Mouse (Mus musculus) Muller cell, postnatal 12 days (primary cell): ENCODE results near the gene Dennd4b.
"Not testable (repeated sequence)": the region's sequence is repeated elsewhere in the genome, so short reads cannot be mapped to it uniquely, and the experiment has no call there.

Experiments
- DNase-seq: peaks from one replicate; pipeline ENCODE4 v3.0.0-alpha.2; 2015; ENCODE audit errors: inconsistent ontology term

Gene Dennd4b

DNA sequence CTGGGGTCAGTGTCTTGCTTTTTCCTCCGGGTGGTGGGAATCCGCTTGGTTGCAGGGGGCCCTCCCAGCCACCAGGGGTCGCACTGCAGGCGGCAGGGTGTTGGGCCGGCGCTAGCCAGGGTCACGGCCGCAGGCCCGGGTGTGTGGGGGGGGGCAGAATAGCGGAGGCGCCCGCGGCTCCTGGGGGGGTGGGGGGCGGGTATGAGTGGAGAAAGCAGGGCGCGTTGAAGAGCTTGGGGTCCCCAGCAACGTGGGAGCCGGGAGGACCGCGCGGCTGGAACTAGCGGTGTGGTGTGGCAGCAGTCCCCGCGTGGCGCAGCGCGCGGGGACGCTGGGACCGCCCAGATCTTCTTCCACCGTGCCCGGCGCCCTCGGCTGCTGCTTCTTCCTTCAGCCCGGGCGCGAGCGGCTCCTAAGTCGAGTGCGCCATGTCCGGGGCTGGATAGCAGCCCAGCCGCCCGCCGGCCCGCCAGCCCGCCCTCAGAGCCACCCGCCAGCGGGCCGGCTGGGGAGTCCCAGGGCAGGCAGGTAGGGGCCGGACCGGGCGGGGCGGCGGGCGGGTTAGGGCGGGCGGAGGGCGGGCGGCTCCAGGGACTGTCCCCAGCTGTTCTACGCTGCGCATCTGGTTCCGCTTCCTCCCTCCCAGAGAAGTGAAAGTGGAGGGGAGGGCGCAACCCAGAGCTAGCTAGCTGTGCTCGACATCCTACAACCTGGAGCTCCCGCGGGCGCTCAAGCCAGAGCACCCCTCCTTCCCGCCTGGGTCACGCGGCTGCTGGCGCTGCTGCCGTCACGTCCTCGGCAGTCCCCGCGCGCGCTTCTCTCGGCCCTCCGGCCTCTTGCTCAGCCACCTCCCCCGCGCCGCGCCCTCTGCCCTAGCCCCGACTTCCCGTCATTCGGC lies at the start of gene Dennd4b:
Dennd4b (plus strand) TSS at position 152 of the 898 bp plus-strand sequence.
- peak; percentile 89 for DNase-seq

DNA sequence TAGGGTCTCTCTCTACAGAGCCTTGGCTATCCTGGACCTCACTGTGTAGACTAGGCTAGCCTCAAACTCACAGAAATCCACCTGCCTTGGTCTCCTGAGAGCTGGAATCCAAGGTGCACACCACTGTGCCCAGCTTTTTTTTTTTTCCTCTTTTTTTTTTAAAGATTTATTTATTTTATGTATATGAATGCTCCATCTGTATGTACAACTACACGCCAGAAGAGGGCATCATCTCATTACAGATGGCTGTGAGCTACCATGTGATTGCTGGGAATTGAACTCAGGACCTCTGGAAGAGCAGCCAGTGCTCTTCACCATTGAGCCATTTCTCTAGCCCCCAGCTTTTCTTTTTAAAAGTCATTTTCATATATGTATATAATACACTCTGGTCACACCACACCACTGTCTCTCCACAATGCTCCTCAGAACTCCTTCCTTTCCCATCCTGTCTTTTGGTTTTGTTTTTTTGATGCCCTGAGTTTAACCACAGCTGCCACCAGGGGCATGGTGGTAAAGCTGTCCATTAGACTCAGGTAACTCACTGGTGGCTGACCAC lies 49.1 kb upstream of the Dennd4b start:
- DNase-seq = no peak

DNA sequence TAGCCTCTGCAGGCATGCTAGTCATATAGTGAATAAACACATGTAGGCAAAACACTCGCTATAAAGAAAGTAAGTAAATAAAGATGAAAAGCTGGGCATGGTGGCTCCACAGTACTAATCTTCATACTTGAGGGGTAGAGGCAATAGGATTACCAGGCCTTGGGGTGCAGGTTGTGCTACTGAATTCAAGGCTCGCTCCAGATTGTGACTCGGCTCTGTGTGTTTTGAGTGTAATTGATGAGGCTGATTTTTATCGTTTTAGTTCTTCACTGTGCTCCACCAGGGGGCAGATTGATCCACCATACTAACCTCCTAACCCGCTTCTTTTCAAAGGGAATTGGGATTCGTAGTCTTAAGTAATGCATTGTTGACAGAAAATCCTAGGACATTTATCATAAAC lies 44.9 kb upstream of the Dennd4b start:
- no peak for DNase-seq

DNA sequence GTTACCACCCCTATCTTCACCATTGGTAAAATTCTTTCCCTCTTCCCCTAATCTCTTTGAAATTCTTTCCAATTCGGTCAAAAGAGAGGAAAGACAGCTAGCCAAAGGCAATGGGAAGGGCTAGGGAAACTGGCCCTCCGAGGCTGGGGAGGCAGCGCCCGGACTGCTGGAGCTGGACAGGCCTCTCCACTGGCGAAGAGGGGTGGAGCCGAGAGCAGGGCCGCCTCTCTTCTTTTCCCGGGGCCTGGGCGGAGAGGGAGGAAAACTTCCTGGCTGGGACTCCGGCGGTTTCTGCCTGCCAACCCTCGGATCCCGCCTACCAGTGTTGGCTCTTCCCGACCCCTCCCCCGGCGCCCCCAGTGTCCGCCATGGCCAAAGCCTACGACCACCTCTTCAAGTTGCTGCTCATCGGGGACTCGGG lies 44.4 kb upstream of the Dennd4b start:
- peak; percentile 88 for DNase-seq

DNA sequence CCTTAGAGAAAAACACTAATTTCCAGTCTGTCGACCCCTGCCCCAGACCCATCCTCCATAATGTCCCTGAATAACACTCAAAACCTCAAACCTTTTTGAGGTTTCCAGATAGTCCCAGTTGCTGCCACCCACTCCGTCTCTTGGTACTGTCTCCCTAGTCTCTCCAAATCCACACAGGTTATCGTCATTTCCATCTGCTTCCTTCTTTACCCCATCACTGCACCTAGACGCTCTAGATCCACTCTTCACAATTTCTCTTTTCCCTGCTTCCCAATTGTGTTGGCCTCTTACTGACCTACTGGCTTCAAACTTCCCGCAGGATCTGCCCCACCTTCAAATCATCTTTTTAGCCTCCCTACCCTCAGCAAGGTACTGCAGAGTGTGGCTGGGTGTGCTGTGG lies 43.9 kb upstream of the Dennd4b start:
- DNase-seq = no peak

DNA sequence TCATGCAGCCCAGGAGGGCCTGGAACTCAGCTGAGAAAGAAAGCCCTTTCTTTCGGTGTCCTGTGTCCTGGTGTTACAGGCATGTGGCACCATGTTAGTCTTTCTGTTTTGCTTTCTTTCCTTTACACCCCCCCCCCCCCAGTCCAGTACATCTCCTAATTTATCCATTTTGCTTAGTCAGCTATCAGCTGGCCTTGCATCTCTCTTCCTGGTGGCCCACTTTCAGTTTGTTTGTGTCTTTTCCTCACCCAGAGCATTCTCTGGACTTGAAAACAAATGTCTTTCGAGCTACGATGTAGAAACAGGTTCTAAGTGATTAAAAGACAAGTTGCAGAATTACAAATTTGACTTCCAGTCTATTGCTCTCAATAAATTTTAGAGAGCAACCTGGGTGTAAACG lies 42.5 kb upstream of the Dennd4b start:
- no peak for DNase-seq

DNA sequence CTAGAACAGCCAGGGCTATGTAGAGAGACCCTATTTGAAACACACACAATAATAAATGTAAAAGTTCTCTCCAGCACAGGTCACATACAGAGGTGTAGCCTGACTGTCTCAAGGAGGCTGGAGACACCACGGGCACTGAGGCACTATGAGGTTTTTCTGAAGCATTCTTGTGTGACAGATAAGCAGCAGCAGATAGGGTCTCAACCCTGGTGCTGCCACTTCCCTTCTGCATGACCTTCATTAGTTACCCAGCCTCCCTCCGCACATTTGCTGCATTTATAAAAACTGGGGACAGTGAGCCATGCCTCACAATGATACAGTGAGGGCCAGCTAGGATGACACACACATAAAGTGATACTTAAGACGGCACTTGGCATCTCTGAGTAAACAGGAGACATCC lies 42.0 kb upstream of the Dennd4b start:
- DNase-seq = no peak

DNA sequence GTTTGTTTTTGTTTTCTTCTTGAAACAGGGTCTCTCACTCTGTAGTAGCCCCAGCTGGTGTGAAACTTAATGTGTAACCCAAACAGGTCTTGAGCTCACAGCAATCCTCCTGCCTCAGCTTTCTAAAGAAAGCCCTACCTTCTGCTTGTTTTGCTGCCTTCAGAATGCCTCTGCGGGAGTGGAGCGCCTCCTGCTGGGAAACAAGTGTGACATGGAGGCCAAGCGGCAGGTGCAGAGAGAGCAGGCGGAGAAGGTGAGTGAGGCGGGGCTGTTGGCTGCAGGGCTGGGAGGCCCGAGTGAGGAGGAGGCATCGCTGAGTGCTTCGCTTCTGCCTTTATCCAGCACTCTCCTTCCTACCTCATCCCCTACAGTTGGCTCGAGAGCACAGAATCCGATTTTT lies 40.7 kb upstream of the Dennd4b start:
- DNase-seq = no peak

DNA sequence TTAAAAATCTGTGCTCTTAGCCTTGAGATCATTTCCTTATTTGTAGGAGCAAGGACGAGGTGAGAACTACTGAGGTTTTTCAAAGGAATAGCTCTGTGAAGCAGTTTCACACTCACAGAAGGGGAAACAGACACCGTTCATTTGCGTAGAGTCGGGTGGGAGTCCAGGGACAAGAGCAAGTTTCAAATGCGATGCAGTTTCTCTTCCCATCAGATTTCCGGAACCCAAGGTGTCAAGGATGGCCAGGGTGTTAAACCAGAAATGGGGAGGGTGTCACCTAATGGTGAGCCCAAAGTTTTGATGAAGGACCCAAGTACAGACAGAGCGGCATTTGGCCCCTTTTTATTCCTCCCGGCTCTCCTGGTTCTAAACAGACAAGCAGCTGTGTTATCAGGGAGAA lies 33.9 kb upstream of the Dennd4b start:
- no peak for DNase-seq

DNA sequence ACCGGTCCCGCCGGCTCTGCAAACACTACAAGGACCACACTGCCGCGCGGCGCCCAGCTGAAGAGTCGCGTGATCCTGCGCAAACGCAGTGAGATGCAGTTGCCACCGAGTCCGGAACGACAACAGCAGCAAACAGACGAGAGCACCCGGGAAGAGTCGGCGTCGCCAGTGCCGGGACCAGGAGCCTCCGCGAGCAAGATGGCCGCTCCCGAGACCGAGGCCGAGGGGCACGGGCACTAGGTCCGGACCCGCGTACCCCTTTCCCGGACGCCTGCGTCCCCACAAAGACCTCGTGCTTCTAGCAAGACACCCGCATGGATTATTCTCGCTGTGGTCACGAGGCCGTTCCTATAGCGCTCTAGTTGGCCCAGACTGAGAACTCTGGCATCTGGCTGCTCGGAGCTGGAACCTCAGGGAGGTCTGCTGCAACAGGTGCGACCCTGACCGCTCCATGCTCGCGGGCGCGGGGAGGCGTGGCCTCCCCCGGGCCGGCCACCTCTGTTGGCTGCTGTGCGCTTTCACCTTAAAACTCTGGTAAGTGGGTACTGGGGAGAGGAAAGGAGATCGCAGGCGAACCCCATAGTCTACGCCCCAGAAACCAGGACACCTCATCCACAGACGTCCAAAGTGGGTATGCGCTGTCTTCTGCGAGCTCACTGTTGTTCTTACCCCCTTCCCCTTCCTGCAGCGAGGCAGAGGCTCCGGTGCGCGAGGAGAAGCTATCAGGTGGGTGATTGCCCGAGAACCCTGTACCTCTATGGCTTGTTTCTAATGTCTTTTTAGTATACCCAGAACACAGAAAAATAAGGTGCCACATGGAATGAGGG lies 33.3 kb upstream of the Dennd4b start, which contains the start of gene Jtb:
Jtb (plus strand) TSS at position 91 of the 827 bp plus-strand sequence.
- DNase-seq = peak; percentile 91

DNA sequence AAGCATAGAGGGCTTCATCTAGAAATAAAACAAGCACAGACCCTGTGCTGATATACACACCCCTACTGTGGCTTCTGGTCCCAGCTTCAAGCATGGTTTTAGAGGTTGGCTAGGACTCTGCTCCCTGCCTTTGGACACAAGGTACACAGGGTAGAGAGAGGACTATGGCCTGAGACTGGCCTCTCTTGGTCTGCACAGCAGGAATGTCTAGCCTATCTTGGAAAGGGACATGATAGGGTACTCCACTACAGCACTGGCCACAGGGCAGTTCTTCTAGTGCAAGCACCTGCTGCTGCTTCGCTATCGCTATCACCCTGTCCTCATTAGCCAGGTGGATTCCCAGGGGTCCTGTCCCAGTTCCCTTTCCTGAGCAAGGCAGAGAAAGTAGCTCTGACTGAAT lies 23.7 kb upstream of the Dennd4b start:
- DNase-seq = no peak

DNA sequence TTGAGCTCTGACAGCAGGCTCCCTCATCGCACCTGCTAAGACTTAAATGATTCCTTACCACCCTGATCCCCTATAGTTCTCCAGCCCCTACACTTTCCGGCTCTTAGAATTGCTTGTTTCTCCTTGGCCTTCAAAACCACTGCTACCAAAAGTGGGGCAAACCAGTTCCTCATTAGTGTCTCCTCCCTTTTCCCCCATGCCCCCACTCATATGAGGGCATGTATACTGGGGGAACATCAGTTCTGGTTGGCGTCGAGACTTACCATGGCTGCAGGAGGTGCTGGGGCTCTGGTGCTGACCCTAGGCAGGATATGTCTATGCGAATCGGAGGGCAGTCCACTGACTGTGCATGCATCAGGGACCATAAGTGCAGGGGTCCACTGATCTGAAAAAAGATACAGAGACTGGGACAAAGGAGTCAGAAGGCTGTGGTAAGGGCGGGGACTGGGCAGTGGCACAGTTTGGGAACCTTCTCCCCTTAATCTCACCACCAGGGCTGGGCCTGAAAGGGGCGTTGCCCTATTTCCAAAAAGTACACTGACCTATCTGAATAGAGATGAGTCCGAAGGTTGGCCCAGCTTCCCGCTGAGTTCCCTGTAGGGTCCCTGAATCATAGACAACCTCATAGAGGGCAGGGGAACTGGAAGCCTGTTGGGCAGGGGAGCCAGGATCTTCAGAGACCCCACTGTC lies 23.2 kb upstream of the Dennd4b start:
- DNase-seq = no peak

DNA sequence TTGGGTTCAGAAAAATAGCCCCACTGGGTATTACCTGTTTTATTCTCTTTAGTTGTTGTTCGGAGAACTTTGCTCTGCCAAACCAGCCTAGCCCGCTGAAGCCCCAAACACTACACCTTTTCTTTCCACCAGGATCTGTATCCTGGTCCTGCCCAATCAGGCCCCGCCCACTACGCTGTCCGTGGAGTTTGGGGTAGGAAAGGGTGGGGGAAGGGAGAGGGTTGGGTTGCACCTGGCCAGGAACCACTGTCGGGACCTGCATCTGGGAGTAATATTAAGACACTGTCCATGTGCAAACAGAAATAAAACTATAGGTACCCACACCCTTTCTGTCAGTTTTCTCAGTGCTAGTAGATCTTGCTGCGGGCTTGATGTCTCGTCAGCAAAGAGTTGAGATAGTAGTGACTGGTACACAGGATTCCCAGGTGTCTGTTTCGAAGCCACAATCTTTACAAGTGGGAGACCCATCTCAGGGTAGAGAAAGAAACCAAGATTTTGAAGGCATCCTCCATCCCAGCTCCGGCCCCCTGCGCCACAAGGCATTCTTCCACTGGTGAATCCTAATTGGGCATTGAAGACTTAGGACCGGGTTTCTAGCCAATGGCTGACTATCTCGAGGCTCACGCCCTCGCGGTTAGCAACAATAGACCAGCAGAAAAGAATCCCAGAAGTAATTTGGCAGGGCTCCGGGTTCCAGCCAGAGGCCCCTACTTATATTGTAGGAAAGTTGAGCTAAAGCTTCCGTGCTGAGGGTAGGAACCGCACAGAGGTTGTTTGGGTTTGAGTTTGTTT lies 21.8 kb upstream of the Dennd4b start, which contains the start of gene Creb3l4:
Creb3l4 (minus strand) TSS at position 529 of the 792 bp plus-strand sequence.
- DNase-seq = peak; percentile 84

DNA sequence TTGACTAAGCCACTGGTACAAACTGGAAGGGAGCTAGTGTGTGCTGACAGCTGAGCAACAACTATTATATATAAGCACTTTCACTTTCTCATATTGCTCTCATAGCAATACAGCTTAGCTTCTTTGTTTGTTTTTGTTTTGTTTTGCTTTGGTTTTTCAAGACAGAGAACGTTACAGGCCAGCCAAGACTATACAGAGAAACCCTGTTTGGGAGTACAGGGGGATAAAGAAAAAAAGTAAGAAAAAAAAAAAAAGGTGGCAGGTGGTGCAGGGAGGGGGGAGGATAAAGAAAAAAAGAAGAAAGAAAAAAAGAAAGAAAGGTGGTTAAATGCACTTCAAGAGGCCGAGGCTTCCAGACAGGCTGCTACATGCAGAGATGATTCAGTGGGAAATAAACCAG lies 19.6 kb upstream of the Dennd4b start:
- DNase-seq = no peak

DNA sequence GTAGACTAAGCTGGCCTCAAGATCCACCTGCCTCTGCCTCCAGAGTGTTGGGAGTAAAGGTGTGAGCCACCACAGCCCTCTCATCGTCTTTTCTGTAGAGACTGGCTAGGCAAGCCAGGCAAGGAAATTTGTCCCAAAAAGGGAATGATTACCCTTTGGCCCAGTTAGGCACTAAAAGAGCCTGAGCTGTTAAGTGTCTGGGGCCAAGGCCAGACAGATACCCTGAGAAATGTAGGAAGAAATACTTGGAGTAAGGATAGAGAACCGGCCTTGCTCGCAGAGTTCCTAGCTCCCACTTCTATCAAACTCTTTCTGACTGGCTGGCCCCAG lies 17.4 kb upstream of the Dennd4b start:
- DNase-seq = no peak

DNA sequence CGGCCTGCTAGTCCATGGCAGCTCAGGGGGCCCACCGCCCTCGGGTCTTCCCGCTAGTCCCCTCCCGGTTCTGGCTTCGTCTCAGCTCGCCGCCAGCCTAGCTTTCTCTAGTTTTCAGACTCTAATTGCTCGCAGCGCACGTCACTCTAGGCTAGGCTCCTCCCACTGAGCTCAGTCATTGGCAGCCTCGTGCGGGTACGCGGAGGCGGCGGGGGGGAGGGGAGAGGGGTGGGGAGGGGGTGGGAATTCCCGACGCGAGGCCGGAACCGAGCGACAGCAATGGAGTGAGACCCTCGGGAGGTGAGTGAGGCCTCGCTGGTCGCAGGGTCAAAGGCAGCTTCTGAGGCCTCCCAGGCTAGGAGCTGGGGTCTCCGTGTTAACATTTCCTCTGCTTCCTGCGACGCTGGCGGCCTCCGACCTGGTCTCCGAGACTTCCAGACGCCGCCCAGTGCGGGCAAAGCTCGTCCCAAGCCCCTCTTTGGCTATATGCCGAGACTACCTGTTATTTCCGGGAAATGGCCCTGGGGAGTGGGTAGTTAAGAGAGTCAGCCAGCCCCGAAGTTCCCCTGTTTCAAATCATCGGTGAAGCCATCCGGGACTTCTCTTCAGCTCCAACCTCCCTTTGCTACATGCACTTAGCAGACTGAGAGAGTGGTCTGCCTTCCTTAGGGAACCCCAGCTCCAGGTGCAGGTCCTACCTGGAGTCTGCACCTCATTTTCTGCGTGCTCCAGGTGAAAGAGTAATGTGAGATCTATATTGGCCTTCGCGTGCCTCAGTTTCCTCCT lies 16.8 kb upstream of the Dennd4b start, which contains the start of gene Slc39a1:
Slc39a1 (plus strand) TSS at position 213 of the 786 bp plus-strand sequence.
- DNase-seq = peak; percentile 97

DNA sequence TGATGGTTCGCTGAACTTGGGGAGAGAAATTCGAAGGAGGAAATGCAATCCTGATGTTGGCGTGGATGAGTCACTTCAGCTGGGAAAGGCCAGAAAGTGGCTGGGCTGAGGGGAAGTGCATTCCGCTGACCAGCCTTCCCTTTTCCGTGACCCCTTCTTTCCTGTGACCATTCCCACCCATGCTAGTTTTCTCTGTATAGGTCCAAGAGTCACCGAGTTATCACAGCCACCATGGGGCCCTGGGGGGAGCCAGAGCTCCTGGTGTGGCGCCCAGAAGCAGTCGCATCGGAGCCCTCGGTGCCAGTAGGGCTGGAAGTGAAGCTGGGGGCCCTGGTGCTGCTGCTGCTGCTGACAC lies 16.3 kb upstream of the Dennd4b start:
- DNase-seq = peak; percentile 60

DNA sequence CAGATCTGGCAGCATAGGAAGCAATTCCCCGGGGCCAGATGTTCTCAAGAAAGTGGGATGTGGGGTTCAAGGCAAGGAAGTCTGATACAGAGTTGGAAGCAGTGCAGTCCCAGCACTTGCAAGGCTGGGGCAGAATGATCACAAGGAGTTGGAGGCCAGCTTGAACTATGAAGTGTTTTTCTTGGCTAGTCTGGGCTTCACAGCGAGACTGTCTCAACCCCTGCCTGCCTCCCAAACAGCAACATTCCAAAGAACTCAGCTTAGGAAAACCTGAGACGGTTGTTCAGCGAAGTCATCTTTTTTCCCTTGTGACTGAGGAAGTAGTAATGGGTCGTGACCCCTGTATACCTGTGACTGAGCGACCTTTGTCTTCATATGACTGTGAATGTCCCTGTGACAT lies 14.2 kb upstream of the Dennd4b start:
- DNase-seq = no peak

DNA sequence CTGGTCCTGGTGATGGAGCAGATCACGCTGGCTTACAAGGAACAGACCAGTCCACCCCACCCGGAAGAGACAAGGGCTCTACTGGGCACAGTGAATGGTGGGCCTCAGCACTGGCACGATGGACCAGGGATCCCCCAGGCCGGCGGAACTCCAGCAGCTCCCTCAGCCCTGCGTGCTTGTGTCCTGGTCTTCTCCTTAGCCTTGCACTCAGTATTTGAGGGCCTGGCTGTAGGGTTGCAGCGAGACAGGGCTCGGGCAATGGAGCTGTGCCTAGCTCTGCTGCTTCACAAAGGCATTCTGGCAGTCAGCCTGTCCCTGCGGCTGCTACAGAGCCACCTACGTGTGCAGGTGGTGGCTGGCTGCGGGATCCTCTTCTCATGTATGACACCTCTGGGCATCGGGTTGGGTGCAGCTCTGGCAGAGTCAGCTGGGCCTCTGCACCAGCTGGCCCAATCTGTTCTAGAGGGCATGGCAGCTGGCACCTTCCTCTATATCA lies 13.2 kb upstream of the Dennd4b start:
- DNase-seq = not testable (repeated sequence)

DNA sequence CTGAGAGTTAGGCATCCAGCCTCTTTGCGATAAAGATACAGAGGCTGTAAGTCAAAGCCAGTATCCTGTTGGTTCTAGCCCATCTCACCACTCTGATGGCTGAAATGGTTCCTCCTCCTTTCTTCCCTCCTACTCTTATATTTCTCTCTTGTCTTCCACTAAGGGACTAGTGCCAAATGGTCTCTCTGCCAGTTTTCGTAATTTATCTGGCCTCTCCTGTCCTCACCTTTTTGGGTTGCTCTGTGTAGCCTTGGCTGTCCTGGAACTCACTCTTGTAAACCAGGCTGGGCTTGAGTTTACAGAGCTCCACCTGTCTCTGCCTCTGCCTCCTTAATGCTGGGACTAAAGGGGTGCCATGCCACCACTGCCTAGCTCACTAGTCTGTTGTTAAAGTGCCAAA lies 12.3 kb upstream of the Dennd4b start:
- DNase-seq = not testable (repeated sequence)
